Mouse (Mus musculus) kidney, embryonic 14.5 days (tissue): ENCODE data around the gene Spata3. TPM values are rescaled to one million over a fixed set of nuclear protein-coding genes. Genes with fewer than 3 reads are reported as not detected.

Experiments used
- ATAC-seq: fragments of 200-750 bp; cut with Nextera tagmentation; 2 replicates; pipeline ENCODE4 v1.8.0; 2017; ENCODE audit warnings: moderate number of reproducible peaks, mild to moderate bottlenecking, moderate TSS enrichment, moderate library complexity; ENCODE audit not compliant: low FRiP score, low TSS enrichment
- H3K27ac ChIP-seq: fragments of 300-500 bp; sonication (generic); 2 replicates; pipeline ENCODE4 v1.5.1; 2014; ENCODE audit warnings: low read depth, mild to moderate bottlenecking, low read length, moderate library complexity, mixed read lengths
- H3K27me3 ChIP-seq: fragments of 300-500 bp; sonication (generic); 2 replicates; pipeline ENCODE4 v1.6.1; 2014; ENCODE audit warnings: mild to moderate bottlenecking, low read length; ENCODE audit not compliant: control insufficient read depth, insufficient read depth
- H3K36me3 ChIP-seq: fragments of 300-500 bp; sonication (generic); 2 replicates; pipeline ENCODE4 v1.6.1; 2014; ENCODE audit warnings: low read length, mixed read lengths; ENCODE audit not compliant: control insufficient read depth, insufficient read depth
- H3K4me1 ChIP-seq: fragments of 300-500 bp; sonication (generic); 2 replicates; pipeline ENCODE4 v1.6.1; 2014; ENCODE audit warnings: low read length, mixed read lengths; ENCODE audit not compliant: control insufficient read depth, insufficient read depth
- H3K4me2 ChIP-seq: fragments of 300-500 bp; sonication (generic); replicated peaks from 2 replicates; pipeline ENCODE4 v1.6.1; 2014; ENCODE audit warnings: low read depth, mild to moderate bottlenecking, low read length
- H3K4me3 ChIP-seq: fragments of 300-500 bp; sonication (generic); 2 replicates; pipeline ENCODE4 v1.5.1; 2014; ENCODE audit warnings: mild to moderate bottlenecking, low read length
- H3K9ac ChIP-seq: fragments of 300-500 bp; sonication (generic); 2 replicates; pipeline ENCODE4 v1.6.1; 2014; ENCODE audit warnings: low read depth, mild to moderate bottlenecking, low read length, moderate library complexity
- H3K9me3 ChIP-seq: fragments of 300-500 bp; sonication (generic); 2 replicates; pipeline ENCODE4 v1.6.1; 2016; ENCODE audit warnings: low read length; ENCODE audit not compliant: control insufficient read depth
- WGBS: fragments of 180-500 bp; shearing (Covaris S2); extraction: QIAGEN DNeasy Blood & Tissue Kit; methylation state at CpG from one replicate; pipeline ENCODE4 v1.1.7; 2014; 5-methylcytosine and 5-hydroxymethylcytosine counted together
- polyA plus RNA-seq: library from polyadenylated mRNA; unstranded; fragments of >200 nt; fragmentation: Nextera tagmentation; extraction: Ambion mirVana; gene quantifications from 2 replicates; pipeline ENCODE4 v1.2.1, GENCODE M21; 2014

Spata3 gene
- polyA plus RNA-seq, 1 experiment from 2014 or later = 0.34 TPM

- WGBS = 65% methylated on average over 4 of the region's 4 CpGs
- no peak overlapping the region for H3K27ac ChIP-seq
- peak overlapping the region; percentile 55; the same call in 1 of the 2 replicates for H3K4me3 ChIP-seq
- ATAC-seq = no peak
- no peak overlapping the region for H3K9ac ChIP-seq
- no peak overlapping the region for H3K4me2 ChIP-seq
- peaks cover 6% of the 10 kb centered on the region; the same call in 1 of the 2 replicates for H3K4me1 ChIP-seq
- peaks cover 5% of the 10 kb centered on the region; the same call in 1 of the 2 replicates for H3K9me3 ChIP-seq
- H3K36me3 ChIP-seq = no peaks in the 10 kb centered on the region
- H3K27me3 ChIP-seq = peaks cover 48% of the 10 kb centered on the region
Observed at GRCm38 (mm10) chr1:86045056-86045455, 28.4 kb downstream of the Spata3 start.

- no peak within 1 kb of the TSS for H3K27ac ChIP-seq
- H3K27me3 ChIP-seq = peaks cover 48% of the 10 kb centered on the region
- under 1% methylated on average over 83 of the region's 110 CpGs for WGBS
- no peaks in the 10 kb centered on the region for H3K36me3 ChIP-seq
- peak; percentile 82 for ATAC-seq
- H3K4me3 ChIP-seq = peak within 1 kb of the TSS; percentile 55
- H3K9me3 ChIP-seq = peaks cover 5% of the 10 kb centered on the region; the same call in 1 of the 2 replicates
- H3K4me2 ChIP-seq = peak within 1 kb of the TSS; percentile 90
- H3K4me1 ChIP-seq = peaks cover 6% of the 10 kb centered on the region; the same call in 1 of the 2 replicates
- H3K9ac ChIP-seq = peak within 1 kb of the TSS; percentile 61
Observed at GRCm38 (mm10) chr1:86045848-86046805, 29.5 kb downstream of the Spata3 start, which contains the start of gene 2810459M11Rik. Gene 2810459M11Rik, plus strand, starts transcription at chr1:86045863.

- Histone ChIP-seq H3K4me1 (peaks cover 6% of the 10 kb centered on the region; the same call in 1 of the 2 replicates), H3K36me3 (no peaks in the 10 kb centered on the region), H3K27me3 (peaks cover 48% of the 10 kb centered on the region), H3K9me3 (peaks cover under 1% of the 10 kb centered on the region; the same call in 1 of the 2 replicates), H3K4me2 (peak overlapping the region; percentile 90), H3K9ac (no peak overlapping the region), H3K27ac (no peak overlapping the region), H3K4me3 (peak overlapping the region; percentile 55)
- ATAC-seq = no peak
- 9% methylated on average over 24 of the region's 24 CpGs for WGBS
Observed at GRCm38 (mm10) chr1:86046833-86047563, 30.4 kb downstream of the Spata3 start.

GRCm38 (mm10) chr1:86048231-86048630 lies 31.6 kb downstream of the Spata3 start:
- H3K9ac ChIP-seq = no peak overlapping the region
- no peaks in the 10 kb centered on the region for H3K36me3 ChIP-seq
- no peak for ATAC-seq
- H3K27me3 ChIP-seq = peaks cover 48% of the 10 kb centered on the region
- no peak overlapping the region for H3K4me2 ChIP-seq
- WGBS = 85% methylated on average over 4 of the region's 4 CpGs
- no peaks in the 10 kb centered on the region for H3K9me3 ChIP-seq
- H3K4me3 ChIP-seq = no peak overlapping the region
- no peak overlapping the region for H3K27ac ChIP-seq
- H3K4me1 ChIP-seq = peaks cover 6% of the 10 kb centered on the region; the same call in 1 of the 2 replicates

- H3K27ac ChIP-seq = no peak overlapping the region
- no peaks in the 10 kb centered on the region for H3K36me3 ChIP-seq
- H3K4me1 ChIP-seq = peaks cover 6% of the 10 kb centered on the region; the same call in 1 of the 2 replicates
- no peaks in the 10 kb centered on the region for H3K9me3 ChIP-seq
- peaks cover 44% of the 10 kb centered on the region for H3K27me3 ChIP-seq
- H3K9ac ChIP-seq = no peak overlapping the region
- H3K4me3 ChIP-seq = no peak overlapping the region
- no peak for ATAC-seq
- 90% methylated on average over 3 of the region's 3 CpGs for WGBS
- no peak overlapping the region for H3K4me2 ChIP-seq
Observed at GRCm38 (mm10) chr1:86048744-86049143, 32.1 kb downstream of the Spata3 start.

GRCm38 (mm10) chr1:86053198-86053921 lies 36.7 kb downstream of the Spata3 start:
- Histone ChIP-seq H3K27me3 (peaks cover 8% of the 10 kb centered on the region; the same call in 1 of the 2 replicates), H3K27ac (no peak overlapping the region), H3K36me3 (no peaks in the 10 kb centered on the region), H3K9me3 (no peaks in the 10 kb centered on the region), H3K4me2 (no peak overlapping the region), H3K4me3 (no peak overlapping the region), H3K4me1 (no peaks in the 10 kb centered on the region), H3K9ac (no peak overlapping the region)
- ATAC-seq = no peak
- 87% methylated on average over 12 of the region's 12 CpGs for WGBS

- Histone ChIP-seq H3K4me2 (no peak overlapping the region), H3K9me3 (no peaks in the 10 kb centered on the region), H3K27me3 (no peaks in the 10 kb centered on the region), H3K27ac (no peak overlapping the region), H3K36me3 (no peaks in the 10 kb centered on the region), H3K4me1 (no peaks in the 10 kb centered on the region), H3K4me3 (no peak overlapping the region), H3K9ac (no peak overlapping the region)
- 59% methylated on average over 3 of the region's 3 CpGs for WGBS
- no peak for ATAC-seq
Observed at GRCm38 (mm10) chr1:86054943-86055342, 38.3 kb downstream of the Spata3 start.

- Histone ChIP-seq H3K4me2 (no peak overlapping the region), H3K4me3 (no peak overlapping the region), H3K27ac (no peak overlapping the region), H3K36me3 (no peaks in the 10 kb centered on the region), H3K9ac (no peak overlapping the region), H3K27me3 (no peaks in the 10 kb centered on the region), H3K4me1 (no peaks in the 10 kb centered on the region), H3K9me3 (no peaks in the 10 kb centered on the region)
- 94% methylated on average over 4 of the region's 4 CpGs for WGBS
- ATAC-seq = no peak
Observed at GRCm38 (mm10) chr1:86056284-86056683, 39.7 kb downstream of the Spata3 start.
